Mouse (Mus musculus): Measurements from ENCODE around the gene Pithd1.

The Pithd1 gene

DNA sequence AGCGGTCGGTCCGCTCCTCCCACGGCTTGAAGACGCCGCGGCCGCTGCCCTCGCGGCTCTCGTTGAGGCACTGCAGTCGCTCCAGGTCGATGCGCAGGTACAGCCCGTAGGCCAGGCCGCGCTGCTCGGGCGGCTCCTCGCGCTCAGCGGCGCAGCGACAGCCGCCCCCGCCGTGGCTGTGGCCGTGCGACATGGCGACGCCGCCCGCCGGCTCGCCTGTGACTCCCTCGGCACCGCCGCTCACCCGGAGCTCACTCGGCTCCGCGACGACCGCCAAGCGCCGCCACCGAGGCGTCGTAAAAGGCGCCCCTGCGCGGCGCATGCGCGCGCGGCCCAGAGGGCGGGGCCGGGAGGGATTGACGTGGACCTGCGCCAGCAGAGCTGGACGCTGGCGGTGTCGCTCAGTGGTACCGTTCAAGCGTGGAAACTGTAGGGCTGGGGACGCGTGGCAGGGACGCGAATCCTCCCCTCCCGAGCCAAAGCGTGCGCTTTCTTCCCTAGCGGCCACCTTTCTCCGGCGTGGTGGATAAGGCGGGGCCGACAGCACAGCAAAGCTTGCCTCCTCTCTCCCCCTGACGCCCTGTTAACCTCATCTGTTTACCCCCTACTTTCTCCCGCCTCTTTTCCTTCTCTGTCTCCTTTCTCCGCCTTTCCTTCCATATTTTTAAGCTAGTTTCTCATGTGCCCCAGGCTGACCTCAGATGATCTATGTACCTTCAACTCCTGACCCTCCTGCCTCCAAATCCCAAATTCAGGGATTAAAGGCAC is at the start of gene Pithd1:
Gene Pithd1, minus strand, starts transcription at position 322 of the 768 bp plus-strand sequence.
- ATAC-seq (ENCODE audit: low TSS enrichment) = peak; percentile 85

DNA sequence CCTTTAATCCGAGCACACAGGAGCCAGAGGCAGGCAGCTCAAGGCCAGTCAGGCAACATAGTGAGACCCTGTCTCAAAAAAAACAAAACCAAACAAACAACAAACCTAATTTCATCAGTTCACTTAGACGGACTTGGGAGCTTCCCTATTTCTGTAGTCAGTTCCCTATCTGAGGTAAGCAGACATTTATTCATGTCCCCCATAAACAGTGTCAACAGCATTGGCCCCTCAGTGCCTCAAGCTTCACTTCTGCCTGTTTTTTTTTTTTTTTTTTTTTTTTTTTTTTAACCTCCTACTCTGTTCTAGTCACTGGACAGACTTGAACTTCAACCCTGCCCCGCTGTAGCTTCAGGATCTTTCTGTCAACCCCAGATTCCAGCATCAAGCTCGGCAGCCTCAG is 48.0 kb upstream of the Pithd1 start:
- no peak for ATAC-seq (ENCODE audit: low TSS enrichment)

DNA sequence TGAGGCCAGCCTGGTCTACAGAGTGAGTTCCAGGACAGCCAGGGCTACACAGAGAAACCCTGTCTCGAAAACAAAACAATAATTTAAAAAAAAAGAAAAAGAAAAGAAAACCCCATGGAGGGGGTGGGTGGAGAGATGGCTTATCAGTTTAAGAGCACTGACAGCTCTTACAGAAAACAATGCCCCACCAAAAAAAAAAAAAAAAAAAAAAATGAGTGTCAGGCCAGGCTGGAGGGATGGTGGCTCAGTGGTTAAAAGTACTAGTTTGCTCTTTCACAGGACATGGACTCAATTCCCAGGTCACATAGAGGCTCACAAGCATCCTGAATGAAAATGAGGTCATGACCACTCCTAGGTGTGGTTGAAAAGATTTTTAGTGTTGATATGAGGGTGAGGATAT is 46.2 kb upstream of the Pithd1 start:
- no peak for ATAC-seq (ENCODE audit: low TSS enrichment)

DNA sequence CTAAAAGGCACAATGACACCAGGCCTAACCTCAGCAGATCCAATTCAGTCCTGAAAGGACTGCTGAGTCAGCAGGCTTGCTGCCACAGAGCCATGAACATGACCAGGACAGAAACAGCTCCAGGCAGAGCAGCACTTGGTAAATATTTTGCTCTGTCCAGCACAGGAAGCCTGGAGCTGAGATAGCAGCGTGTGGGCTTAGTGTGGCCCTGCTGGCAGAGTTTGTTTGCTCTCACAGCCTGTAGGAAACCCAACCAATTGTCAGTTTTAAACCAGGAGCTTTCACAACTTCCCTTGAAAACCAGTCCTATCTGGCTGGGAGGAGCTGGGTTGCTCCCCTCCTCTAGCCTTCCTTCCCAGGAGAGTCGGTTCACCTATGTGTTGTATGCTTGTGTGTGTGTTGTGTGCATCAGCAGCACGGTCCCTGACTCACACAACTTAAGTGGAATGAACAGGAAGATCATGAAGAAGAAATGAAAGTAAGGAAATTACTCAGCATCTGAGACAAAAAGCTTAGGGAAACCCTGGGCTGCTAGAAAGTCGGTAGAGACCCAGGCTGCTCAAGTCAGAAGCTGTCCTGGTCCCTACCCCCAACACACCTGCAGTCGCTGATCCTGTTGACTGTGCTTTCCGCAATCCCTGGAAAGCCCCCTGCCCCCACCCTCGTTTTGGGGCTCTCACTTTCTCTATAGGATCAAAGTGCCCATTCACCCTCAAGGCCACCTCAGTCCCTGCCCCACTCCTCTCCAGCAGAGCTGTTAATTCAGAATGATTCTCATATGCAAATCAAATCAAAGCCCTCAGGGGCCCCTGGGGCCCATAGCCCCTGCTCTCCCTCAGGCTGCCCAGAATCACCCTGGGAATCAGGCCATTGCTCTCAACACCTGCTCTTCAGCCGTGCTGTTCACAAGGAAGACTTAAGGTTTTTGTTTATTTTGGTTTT is 44.2 kb upstream of the Pithd1 start:
- ATAC-seq (ENCODE audit: low TSS enrichment) = no peak

DNA sequence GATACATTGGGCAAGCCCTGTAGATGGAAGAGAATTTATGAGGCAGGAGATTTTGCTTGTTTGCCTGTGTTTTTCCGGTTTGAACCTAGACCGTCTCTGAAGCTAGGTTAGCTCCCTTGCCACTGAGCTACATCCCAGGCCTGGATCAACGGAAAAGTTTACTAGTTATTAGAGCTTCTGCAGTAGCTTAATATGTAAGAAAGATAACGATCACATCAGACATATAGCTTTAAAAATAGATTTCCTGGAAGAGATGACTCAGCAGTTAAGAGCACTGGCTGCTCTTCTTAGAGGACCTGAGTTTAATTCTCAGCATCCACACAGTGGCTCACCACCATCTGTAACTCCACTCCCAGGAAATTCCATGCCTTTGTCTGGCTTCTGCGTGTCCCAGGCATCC is 41.6 kb upstream of the Pithd1 start:
- no peak for ATAC-seq (ENCODE audit: low TSS enrichment)

DNA sequence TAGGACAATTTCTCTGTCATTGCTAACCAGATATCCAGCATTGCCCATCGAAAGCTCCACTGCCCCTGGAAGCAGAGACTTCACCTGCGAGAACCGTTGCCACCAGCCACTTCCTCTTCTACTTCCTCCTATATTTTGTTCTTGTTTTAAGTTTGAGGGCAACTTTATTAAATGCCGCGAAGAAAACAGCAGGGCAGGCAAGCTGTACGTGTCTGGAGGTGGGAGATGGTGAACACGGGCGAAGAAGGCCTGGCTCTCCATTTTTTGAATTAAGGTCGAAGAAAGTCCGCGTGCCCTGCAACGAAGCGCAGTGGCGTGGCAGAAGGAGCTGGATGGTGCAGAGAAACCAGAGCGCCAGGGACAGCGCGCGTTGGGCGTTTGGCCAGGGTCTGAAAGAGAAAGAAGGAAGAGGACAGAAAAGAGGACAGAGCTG is 41.1 kb upstream of the Pithd1 start:
- ATAC-seq (ENCODE audit: low TSS enrichment) = no peak

DNA sequence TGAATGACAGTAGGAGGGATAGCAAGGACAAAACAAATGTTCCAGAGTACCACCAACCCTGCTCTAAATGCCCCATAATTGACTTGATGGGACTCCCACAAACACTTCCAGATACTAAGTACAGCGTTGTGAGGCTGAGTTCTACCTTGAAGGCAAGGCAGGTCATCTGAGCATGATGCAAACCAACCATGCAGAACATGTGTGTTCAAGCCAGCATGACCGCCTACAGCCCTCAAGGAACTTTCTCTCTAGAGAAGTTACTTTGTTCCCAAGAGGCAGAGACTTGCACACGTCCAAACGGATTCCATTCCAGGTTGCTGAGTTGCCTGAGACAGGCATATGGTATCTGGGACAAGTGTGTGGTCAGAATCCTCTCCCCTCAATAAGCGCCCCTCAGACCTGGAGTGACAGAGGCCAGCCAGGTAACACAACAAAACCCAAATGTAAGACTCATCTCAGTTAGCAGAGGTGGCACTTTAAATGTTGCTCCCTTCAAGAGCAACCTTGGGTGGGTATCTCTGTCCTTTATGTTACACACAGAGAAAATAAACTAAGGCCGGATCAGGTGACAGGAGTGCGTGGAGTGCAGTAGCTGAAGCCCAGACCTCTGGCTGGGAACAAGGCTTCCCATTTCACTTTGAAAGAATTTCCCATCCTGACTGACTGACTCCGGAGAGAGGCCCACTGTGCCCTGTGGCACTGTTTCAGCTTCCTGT is 40.5 kb upstream of the Pithd1 start:
- no peak for ATAC-seq (ENCODE audit: low TSS enrichment)

DNA sequence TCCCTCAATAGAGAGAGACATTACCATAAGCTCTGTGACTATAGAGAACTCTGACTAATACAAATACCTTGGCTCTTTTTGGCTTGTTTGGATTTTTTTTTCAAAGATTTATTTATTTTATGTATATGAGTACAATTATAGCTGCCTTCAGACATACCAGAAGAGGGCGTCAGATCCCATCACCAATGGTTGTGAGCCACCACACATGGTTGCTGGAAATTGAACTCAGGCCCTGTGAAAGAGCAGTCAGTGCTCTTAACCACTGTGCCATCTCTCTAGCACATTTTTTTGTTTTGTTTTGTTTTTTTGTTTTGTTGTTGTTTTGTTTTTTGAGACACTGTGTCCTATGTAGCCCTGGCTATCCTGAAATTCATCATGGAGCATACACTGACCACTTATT is 38.3 kb upstream of the Pithd1 start:
- ATAC-seq (ENCODE audit: low TSS enrichment) = no peak

DNA sequence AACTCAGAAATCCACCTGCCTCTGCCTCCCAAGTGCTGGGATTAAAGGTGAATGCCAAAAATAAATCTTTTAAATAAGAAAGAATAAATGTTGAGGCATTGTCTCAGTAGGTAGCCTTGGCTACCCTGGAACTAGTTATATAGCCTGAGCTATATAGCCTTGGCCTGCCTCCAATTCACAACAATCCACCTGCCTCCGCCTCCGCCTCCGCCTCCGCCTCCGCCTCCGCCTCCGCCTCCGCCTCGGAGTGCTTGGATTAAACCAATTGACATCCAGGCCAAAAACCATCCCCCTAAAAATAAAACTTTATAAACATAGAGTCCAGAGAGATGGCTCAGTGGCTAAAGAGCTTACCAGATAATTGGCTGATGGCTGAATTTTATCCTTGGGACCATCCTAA is 35.9 kb upstream of the Pithd1 start:
- no peak for ATAC-seq (ENCODE audit: low TSS enrichment)

DNA sequence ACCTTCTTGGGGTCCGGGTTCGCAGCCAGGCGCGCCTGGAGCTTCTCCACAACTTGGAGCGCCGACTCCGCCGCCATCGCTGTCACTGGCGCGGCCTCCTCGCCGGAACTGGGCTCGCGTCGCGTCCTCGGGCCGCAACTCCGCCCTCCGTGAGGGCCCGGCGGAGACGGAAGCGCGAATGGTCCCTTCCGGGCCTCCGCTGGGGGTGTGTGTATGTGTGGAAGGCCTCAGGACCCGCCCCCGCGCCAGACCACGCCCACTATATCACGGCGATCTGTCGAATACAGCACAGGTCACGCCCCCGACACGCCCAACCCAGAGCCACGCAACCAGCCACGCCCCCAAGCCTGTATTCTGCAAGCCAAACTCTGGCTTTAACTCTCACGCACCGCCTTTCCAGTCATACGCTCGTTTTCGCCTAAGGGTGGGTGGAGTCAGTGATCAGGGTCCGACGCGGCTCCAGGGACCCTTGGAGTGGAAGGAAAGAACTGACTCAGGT is 34.5 kb upstream of the Pithd1 start, which contains the start of gene Eloa:
Gene Eloa, minus strand, starts transcription at position 215 of the 499 bp plus-strand sequence.
- ATAC-seq (ENCODE audit: low TSS enrichment) = peak; percentile 99

DNA sequence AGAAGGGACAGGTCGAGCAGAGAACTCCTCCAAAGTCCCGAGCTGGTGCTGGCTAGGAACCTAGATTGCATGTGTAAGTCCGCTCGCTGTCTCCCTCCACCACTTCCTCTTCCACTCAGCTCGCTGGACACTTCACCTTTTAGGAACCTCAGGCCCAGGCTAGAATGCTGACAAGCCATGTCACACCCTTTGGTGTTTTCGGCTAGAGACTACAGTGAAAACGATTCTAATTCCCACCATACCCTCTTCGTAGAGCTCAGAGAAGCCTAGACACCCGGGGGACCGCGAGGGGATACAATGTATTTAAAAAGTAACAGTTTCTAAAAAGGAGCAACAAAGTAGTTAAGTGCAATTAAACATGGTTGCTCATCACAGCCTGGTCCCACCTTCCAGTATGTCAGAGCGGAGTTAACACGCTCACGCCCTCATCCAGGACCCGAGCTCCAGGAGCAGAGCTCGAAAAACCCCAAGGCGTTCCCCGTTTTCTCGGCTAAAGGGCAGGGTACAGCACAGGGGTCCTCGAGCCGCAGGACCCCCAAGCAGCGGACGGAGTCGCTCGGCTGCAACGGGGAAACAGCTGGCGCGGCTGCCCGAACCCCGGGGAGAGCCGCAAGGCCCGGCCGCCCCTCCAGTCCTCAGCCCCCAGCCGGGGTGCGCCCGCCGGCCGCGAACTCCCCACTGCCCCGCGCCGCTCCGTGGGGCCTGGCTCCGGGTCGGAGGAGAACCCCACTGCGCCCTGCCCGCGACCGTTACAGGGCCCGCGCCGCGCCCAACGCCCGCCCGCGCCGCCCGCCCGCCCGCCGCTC is 33.9 kb upstream of the Pithd1 start:
- ATAC-seq (ENCODE audit: low TSS enrichment) = peak; percentile 21; the same call in 1 of the 2 replicates

DNA sequence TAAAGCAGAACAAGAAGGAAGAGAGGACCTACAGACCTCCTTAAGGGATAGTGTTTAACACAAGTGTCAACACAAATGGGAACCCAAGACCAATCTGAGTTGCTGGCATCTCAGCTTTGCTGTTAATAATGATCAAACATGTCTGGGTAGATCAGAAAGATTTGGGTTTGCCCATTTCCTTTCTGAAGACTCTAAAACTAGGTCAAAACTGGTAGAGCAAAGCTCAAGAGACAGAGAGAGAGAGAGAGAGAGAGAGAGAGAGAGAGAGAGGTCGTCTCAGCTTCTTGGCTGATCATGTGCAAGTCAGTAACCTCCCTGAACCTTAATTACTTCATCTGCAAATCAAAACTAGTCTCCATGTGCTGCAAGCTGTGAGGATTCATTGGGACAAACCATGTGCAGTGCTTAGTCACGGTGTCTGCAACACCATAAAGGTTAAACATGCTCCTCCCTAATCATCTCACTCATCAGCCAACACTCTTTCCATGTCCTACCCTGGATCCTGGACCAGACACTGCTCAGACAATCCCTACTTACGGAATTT is 29.1 kb upstream of the Pithd1 start:
- ATAC-seq (ENCODE audit: low TSS enrichment) = no peak

DNA sequence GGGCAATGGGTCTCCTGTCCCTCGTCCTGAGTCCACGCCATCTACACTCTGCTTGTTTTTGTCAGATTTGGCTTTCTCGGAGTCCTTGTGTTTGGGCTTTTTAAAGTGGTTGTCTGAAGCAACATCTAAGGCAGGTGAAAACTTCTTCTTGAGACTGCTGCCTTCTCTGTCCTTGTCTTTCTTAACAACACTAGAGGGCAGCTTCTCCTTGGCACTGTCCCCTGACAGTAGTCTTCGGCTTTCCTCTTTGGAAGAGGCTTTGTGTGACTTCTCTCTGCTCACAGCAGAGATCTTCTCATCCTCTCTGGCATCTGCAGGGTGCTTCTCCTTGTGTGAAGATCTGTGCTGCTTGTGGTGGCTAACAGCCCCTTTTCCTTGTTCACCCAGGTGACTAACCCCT is 23.5 kb upstream of the Pithd1 start:
- ATAC-seq (ENCODE audit: low TSS enrichment) = no peak

DNA sequence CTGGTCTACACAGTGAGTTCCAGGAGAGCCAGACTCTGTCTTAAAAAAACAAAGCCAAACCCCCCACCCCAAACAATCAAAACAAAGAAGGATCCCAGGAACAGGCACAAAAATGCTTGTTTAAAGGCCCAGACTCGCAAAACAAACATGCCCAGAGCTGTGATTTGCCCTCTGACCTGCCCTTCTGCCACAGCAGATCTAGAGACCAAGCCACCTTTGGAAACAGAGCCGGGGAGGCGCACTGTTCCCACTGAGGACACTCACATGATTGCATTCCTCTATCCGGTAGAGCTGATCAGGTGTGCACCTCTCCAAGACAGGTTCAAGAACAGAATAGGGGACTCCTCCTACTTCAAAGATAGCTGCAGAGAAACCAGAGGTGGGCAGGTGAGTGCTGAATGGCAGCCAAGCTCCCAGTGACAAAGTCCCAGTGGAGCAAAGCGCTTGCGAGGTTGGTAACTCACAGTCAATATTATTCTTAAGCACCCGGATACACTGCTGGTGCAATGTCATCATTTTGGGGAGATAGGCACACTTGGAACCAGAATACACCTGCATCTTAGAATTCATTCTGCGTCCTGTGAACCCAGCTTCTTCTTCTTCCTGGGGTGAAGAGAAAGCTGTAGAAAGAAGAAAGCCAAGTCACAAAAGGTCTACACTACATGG is 21.9 kb upstream of the Pithd1 start:
- no peak for ATAC-seq (ENCODE audit: low TSS enrichment)

DNA sequence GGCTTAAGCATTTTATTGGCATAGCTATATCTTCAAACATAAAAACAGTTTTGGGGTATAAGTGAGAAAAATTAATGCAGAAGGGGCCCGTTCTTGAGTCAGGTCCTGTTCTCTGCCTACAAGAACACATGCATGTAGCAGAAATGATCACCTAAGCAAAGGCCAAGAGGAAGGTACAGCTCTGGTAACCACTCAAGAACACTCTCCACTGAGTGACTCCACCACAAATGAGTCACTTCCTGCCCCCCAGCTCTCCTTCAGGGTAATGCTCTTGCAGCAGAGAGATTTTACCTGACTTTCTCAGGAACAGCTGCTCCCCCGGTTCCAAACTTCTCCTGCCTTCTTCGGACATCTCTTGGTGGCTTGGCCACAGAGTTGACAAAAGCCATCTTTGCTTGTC is 19.8 kb upstream of the Pithd1 start:
- no peak for ATAC-seq (ENCODE audit: low TSS enrichment)

DNA sequence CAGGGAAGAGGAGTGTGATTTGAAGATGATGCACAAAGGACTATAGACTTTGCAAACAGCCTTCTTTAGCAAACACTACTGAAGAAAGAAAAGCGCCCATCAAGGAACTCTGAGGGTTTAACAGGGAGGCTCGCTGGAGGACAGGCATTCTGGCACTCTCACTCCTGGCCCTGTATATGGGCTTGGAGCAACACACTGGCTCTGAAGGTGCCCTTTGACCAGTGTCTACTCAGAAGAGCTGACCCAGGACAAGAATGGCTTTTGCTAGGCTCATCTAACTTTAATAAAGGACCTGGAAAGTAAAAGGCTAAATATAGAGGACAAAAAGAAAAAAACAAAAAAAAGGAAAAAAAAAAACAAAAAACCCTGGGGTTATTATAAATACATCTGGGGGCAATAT is 17.9 kb upstream of the Pithd1 start:
- ATAC-seq (ENCODE audit: low TSS enrichment) = no peak

DNA sequence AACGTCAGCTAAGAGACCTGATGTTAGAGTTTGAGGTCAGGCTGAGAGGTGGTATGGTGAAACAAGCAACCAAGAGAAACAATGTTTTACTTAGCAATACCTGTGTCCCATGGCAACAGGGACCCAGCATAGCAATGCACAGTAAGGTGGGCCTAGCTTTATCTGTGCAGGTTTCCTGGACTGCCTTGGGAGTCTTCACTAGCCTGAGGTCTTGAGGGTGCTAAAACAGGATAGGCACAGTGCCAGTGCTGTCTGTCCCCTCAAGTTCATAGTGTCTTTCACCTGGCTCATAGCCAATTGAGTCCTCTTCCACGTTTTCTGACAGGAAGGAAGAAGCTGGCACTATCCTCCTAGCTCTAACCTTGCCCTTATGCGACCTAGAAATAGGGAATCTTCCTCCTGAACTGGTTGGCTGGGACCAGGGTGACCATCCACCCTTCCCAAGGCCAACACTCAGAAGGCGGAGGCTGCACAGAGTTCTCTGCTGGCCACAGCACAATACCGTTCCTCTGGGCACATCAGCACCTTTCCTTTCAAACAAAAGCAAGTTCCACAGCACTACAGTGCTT is 17.1 kb upstream of the Pithd1 start:
- no peak for ATAC-seq (ENCODE audit: low TSS enrichment)

DNA sequence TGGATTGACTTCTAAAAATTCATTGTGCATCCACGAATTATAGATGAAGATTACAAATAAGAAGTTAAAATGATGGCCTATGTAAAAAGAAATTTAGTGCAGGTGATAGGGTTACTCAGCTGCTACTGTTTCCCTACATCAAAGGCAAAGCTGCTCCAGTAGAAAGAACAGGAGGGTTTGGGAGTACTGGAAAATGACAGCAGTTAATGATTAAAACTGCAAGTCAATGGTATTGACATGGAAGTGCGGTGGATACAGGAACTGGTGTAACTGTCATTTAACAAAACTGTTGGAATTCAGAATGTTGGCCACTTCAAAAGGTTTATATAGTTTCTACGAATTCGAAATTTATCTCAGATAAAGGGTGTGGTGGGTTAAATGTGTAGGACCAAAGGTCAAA is 8.1 kb upstream of the Pithd1 start:
- no peak for ATAC-seq (ENCODE audit: low TSS enrichment)

DNA sequence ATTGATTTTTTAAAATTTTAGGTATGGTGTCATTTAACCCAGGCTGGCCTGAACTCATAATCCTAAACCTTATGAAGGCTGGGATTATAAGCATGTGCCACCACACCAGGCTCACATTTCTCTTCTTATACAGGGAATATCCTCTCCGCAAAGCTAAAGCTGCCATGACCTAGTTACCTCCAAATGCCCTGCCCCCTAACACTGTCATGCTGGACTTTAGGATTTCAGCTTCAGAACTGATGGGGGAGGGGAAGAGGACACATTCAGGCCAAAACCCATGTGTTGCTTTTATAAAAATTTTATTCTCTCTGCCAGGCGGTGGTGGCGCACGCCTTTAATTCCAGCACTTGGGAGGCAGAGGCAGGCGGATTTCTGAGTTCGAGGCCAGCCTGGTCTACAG is 6.9 kb upstream of the Pithd1 start:
- ATAC-seq (ENCODE audit: low TSS enrichment) = no peak

DNA sequence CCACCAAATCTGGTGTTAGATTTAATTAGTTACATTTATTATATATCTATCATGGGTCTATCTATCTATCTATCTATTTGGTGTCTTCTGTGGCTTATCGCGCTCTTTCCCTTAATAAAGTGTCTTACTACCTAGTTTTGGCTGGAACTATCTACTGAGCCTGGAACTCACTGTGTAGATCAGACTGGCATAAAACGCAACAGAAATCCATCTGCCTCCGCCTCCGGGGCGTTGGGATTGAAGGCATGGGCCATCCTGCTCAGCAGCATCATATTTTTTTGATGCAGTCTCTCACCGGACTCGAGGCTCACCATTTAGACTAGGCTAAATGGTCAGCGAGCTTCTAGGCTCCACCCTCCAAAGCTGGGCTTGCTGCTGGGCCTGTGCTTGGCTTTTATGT is 650 bp upstream of the Pithd1 start:
- no peak for ATAC-seq (ENCODE audit: low TSS enrichment)
